ENCODE assay signal across 8 mouse cellular contexts in genomic region chr16:31274674-31275460, GRCm38 (mm10). TPM values are rescaled to one million over a fixed set of nuclear protein-coding genes. Genes with fewer than 3 reads are reported as not detected.
DNase-seq lines count a peak whose midpoint lies in the region; ATAC-seq and TF ChIP-seq lines count a peak whose summit lies in the region.

TSS of gene Ppp1r2 (minus strand) at chr16:31275277.

- TF ChIP-seq CTCF in heart, postnatal 0 days (IDR thresholded peaks at IDR 0.05; ENCODE audit: low read depth), result no peak
- TF ChIP-seq CTCF in liver, postnatal 0 days (IDR thresholded peaks at IDR 0.05; ENCODE audit: low read depth), result no peak

- peak within 1 kb of the TSS; percentile 65 for H3K4me2 ChIP-seq in forebrain, embryonic 13.5 days
- peak within 1 kb of the TSS; percentile 73 for H3K4me2 ChIP-seq in heart, postnatal 0 days (ENCODE audit: low read depth, low read length)
- peak within 1 kb of the TSS; percentile 74 for H3K4me2 ChIP-seq in liver, postnatal 0 days (ENCODE audit: low read depth, low read length)
- peak within 1 kb of the TSS; percentile 83 for H3K4me2 ChIP-seq in neural tube, embryonic 13.5 days

- ATAC-seq in forebrain, embryonic 13.5 days, result peak; percentile 96
- ATAC-seq in heart, postnatal 0 days (ENCODE audit: insufficient read depth, low read depth), result peak; percentile 93
- ATAC-seq in liver, postnatal 0 days, result peak; percentile 98
- ATAC-seq in neural tube, embryonic 13.5 days (ENCODE audit: low read depth), result peak; percentile 96

- TF ChIP-seq EP300 in heart, postnatal 0 days (IDR thresholded peaks at IDR 0.05; ENCODE audit: low read depth), result no peak; the same call in 1 of the 2 replicates
- no peak for TF ChIP-seq EP300 in liver, postnatal 0 days (IDR thresholded peaks at IDR 0.05; ENCODE audit: low read depth)

- peak within 1 kb of the TSS; percentile 83 for H3K27ac ChIP-seq in forebrain, embryonic 13.5 days
- H3K27ac ChIP-seq in heart, postnatal 0 days (ENCODE audit: low read depth), result peak within 1 kb of the TSS; percentile 98
- peak within 1 kb of the TSS; percentile 96 for H3K27ac ChIP-seq in liver, postnatal 0 days (ENCODE audit: low read depth)
- peak within 1 kb of the TSS; percentile 93 for H3K27ac ChIP-seq in neural tube, embryonic 13.5 days (replicated peaks)

- H3K36me3 ChIP-seq in forebrain, embryonic 13.5 days (ENCODE audit: poor library complexity, severe bottlenecking), result peaks cover 5% of the 10 kb centered on the region; the same call in 1 of the 2 replicates
- H3K36me3 ChIP-seq in heart, postnatal 0 days (replicated peaks; ENCODE audit: control insufficient read depth, insufficient read depth, low read length), result no peaks in the 10 kb centered on the region
- H3K36me3 ChIP-seq in liver, postnatal 0 days (replicated peaks; ENCODE audit: insufficient read depth, low read length), result 0 out of 2 replicates have a peak, but pooled peaks cover 3% of the 10 kb centered on the region
- peaks cover 5% of the 10 kb centered on the region; the same call in 1 of the 2 replicates for H3K36me3 ChIP-seq in neural tube, embryonic 13.5 days

- DNase-seq in ES-CJ7 (ENCODE audit: low read depth, low spot score), result peak; percentile 87
- peak; percentile 91 for DNase-seq in c-Kit-positive CD71-positive TER-119-positive erythroid progenitor cells, embryonic 14.5 days (ENCODE audit: low spot score)
- peak; percentile 93 for DNase-seq in heart, postnatal 0 days (ENCODE audit: low spot score)
- DNase-seq in kidney, postnatal 36 days, result peak; percentile 93 to 98
- DNase-seq in liver, postnatal 0 days, result peak; percentile 96
- DNase-seq in telencephalon, adult 2 months (ENCODE audit: low read depth, low spot score), result peak; percentile 53

- H3K4me3 ChIP-seq in forebrain, embryonic 13.5 days, result peak within 1 kb of the TSS; percentile 87
- peak within 1 kb of the TSS; percentile 99 for H3K4me3 ChIP-seq in heart, postnatal 0 days (ENCODE audit: low read depth, low read length)
- H3K4me3 ChIP-seq in liver, postnatal 0 days (ENCODE audit: low read depth, low read length), result peak within 1 kb of the TSS; percentile 97
- H3K4me3 ChIP-seq in neural tube, embryonic 13.5 days, result peak within 1 kb of the TSS; percentile 94

- no peaks in the 10 kb centered on the region for H3K27me3 ChIP-seq in forebrain, embryonic 13.5 days
- H3K27me3 ChIP-seq in heart, postnatal 0 days (ENCODE audit: control insufficient read depth, insufficient read depth, low read length), result no peaks in the 10 kb centered on the region
- no peaks in the 10 kb centered on the region for H3K27me3 ChIP-seq in liver, postnatal 0 days (ENCODE audit: insufficient read depth, low read length)
- H3K27me3 ChIP-seq in neural tube, embryonic 13.5 days, result no peaks in the 10 kb centered on the region

- H3K9me3 ChIP-seq in forebrain, embryonic 13.5 days (replicated peaks), result no peaks in the 10 kb centered on the region
- no peaks in the 10 kb centered on the region for H3K9me3 ChIP-seq in heart, postnatal 0 days (replicated peaks; ENCODE audit: control insufficient read depth, low read length)
- no peaks in the 10 kb centered on the region for H3K9me3 ChIP-seq in liver, postnatal 0 days (ENCODE audit: low read length)
- no peaks in the 10 kb centered on the region for H3K9me3 ChIP-seq in neural tube, embryonic 13.5 days

- H3K4me1 ChIP-seq in forebrain, embryonic 13.5 days, result peaks cover 37% of the 10 kb centered on the region
- H3K4me1 ChIP-seq in heart, postnatal 0 days (ENCODE audit: control insufficient read depth, insufficient read depth), result peaks cover 29% of the 10 kb centered on the region
- H3K4me1 ChIP-seq in liver, postnatal 0 days (ENCODE audit: insufficient read depth), result peaks cover 38% of the 10 kb centered on the region
- peaks cover 39% of the 10 kb centered on the region for H3K4me1 ChIP-seq in neural tube, embryonic 13.5 days (replicated peaks)

- under 1% methylated on average over 61 of the region's 83 CpGs for WGBS in forebrain, embryonic 13.5 days
- WGBS in heart, postnatal 0 days, result under 1% methylated on average over 69 of the region's 83 CpGs
- WGBS in liver, postnatal 0 days (ENCODE audit: insufficient replicate concordance), result 0% methylated on average over 58 of the region's 83 CpGs
- under 1% methylated on average over 79 of the region's 83 CpGs for WGBS in neural tube, embryonic 13.5 days

- peak within 1 kb of the TSS; percentile 95 for H3K9ac ChIP-seq in forebrain, embryonic 13.5 days
- peak within 1 kb of the TSS; percentile 100 for H3K9ac ChIP-seq in heart, postnatal 0 days (replicated peaks; ENCODE audit: low read depth, low read length)
- peak within 1 kb of the TSS; percentile 95 for H3K9ac ChIP-seq in liver, postnatal 0 days (replicated peaks)
- H3K9ac ChIP-seq in neural tube, embryonic 13.5 days, result peak within 1 kb of the TSS; percentile 98

RNA-seq across cellular contexts. Expression of gene Ppp1r2, which starts in this region (rescaled TPM):
- polyA plus RNA-seq in forebrain, embryonic 13.5 days (2015; fragmentation: Nextera tagmentation; extraction: Ambion mirVana), result 91.9 and 95.2 TPM in 2 replicates
- total RNA-seq in heart, postnatal 0 days (2014; rRNA removed; ENCODE audit: low replicate concordance), result 83.5 and 87.1 TPM in 2 replicates
- polyA plus RNA-seq in heart, postnatal 0 days (2015; fragmentation: Nextera tagmentation; extraction: Ambion mirVana), result 114 and 125 TPM in 2 replicates
- 36.4 and 36.8 TPM in 2 replicates for polyA plus RNA-seq in liver, postnatal 0 days (2015; fragmentation: Nextera tagmentation; extraction: Ambion mirVana)
- 201 and 208 TPM in 2 replicates for polyA plus RNA-seq in neural tube, embryonic 13.5 days (2015; fragmentation: Nextera tagmentation; extraction: Ambion mirVana)

Comparison
In these comparisons a context has a peak if more than half of its experiments do, and no peak if none do; other contexts are left out.
1. Peak in every context shown above with its lines: DNase-seq, ATAC-seq, H3K4me3 ChIP-seq and H3K27ac ChIP-seq.